Mouse (Mus musculus) T-cell, adult 2 months (primary cell): ENCODE data around the gene S100a11.
"Not testable (repeated sequence)": the region's sequence is repeated elsewhere in the genome, so short reads cannot be mapped to it uniquely, and the experiment has no call there.

Experiments used
- DNase-seq: peaks from one replicate; pipeline ENCODE4 v3.0.0; 2022; ENCODE audit warnings: low spot score

Gene S100a11

DNA sequence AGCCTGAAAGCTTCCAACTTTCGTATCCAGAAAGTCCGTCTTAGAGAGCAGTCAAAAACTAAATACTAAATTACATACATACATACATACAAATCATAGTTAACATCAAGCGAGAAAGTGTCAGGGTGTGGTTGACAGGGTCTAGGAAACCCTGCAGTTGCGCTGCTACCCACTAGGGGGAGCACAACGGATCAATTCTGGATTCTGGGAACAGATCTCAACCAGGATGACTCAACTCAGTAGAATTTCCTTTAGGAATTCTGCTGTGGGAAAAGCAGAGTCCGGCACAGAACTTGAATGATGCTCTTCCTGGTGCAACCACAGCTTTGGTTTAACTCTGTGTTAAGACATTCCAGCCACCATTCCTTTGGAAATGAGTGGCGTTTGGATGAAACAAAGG lies 2.3 kb downstream of the S100a11 start:
- no peak for DNase-seq

DNA sequence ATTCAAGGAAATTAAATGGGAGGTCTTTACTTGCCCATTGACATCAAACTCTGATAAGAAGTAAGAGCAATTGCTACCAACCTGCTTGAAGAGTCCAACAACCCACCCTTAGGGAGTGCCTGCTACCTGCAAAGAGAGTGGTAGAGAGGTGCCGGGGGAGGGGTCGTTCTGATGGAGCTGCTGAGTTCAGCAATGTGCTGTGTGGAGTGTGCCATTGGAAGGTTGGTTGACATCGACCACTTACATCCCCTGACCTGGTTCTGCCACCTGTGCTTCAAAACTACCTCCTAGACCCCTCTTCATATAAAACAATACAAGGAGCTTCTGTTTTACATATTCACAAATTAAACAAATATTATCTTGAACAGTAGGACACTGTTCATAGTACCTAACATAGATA lies 7.0 kb downstream of the S100a11 start:
- DNase-seq = no peak

DNA sequence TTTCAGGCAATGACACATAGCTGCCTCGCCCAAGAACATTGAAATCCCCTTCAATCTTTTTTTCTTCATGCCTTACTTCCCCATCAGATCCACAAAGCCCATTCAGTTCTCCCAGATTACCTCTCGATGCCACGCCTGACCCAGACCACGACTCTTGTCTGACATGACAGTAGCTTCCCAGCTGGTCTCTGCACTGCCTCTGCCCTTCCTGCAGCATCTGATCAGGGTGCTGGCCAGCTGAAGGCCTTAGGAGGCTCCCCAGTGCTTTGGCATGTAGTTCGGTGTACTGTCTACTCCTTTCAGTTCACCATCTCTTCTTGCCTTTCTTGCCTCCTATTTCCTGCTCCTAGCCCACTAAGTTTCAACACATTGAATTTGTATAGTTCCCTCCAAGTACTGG lies 8.5 kb downstream of the S100a11 start:
- no peak for DNase-seq

DNA sequence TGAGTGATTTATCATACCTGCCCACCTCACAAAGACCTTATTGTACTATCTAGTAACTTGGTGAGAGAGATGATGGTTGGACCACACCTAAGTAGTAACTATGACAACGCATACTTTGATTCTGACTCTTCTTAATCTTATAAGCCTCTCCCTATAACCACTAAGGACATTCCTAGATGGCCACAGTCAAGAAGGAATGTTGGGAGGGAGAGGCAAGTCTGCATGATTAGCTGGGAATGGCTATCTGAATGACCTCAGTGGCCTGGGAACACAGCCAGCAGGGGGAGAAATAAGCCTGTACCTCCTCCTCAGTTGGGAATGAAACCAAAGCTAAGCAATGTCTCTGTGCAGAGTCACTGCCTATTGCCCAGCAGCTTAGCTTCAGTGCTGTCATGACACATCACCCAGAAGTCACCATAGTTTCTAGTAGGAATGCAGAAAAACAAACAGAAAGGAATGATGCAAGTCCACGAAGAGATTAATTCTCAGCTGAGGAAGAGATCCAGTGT lies 16.8 kb downstream of the S100a11 start:
- DNase-seq = no peak

DNA sequence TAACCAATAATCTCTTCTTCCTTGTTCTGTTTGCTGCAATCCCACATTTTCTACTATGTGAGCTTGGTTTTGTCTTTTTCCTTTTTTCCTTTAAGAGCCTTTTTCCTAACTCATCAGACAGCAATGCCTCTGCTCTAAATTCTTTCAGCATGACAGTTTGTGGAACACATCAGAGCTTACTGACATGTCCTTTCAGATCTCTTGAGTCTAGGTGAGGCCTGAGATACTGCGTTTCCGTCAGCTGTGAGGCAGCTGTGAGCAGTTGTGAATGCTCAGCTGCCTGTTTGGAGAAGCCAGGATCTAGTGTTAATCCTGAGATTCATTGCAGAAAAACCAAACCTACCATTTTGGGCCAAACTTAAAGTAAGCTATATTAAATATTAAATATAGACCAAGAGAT lies 18.2 kb downstream of the S100a11 start:
- no peak for DNase-seq

DNA sequence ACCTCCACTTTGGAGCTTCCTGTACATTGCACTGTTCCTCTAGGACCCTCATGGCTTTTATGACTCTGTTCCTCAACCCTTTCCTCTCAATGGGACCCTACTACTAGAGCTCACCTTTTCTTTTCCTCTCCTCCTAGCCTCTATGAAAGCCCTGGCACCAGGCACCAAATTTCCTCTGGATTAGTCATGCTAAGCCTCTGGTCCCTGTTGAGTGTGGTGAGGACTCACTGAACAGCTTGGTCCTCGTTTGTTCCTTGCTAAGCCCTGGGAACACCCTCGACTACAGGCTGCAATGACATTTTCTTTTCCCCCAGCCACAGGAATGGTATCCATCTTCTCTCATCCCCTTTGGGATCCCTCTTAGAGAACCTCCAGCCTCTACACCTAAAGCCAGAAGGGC lies 21.2 kb downstream of the S100a11 start:
- DNase-seq = no peak

DNA sequence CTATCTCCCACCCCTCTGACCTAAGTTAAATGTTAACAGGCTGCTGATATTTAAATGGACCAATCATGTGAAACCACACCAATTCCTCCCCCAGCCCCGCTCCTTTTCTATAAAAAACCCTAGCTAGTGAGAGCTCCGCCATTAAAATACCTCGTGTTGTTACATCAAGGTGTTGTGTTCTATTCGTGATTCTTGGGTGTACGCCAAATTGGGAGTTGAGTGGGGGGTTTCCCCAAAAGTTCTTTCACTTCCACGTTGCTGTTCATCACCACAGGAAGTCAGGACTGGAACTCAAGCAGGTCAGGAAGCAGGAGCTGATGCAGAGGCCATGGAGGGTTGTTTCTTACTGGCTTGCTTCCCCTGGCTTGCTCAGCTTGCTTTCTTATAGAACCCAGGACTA lies 23.9 kb downstream of the S100a11 start:
- DNase-seq = not testable (repeated sequence)

DNA sequence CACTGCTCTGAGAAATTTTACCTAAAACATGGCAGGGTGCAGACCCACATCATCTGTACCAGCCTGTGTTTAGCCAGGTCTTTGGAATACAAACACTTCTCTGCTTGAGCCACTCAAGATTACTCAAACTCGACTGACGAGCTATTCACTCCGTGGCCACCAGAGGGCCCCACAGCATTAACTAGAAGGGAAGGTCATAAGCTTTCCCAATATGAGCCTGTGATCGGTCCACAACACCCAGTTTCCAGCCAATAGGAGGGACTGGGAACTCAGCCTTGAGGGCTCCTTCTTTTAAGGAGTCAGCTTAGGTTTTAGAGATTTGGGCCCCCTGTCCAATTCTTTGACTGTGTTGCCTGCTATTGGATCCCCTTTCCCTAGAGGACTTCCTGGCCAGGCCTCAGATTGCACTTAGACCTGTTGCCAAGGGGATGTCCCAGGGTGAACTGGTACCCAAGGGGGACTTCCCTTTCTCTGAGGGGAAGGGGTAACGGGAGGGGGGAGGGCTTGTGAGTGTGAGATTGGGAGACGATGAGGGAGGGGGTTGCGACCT lies 26.9 kb downstream of the S100a11 start:
- DNase-seq = peak; percentile 78

DNA sequence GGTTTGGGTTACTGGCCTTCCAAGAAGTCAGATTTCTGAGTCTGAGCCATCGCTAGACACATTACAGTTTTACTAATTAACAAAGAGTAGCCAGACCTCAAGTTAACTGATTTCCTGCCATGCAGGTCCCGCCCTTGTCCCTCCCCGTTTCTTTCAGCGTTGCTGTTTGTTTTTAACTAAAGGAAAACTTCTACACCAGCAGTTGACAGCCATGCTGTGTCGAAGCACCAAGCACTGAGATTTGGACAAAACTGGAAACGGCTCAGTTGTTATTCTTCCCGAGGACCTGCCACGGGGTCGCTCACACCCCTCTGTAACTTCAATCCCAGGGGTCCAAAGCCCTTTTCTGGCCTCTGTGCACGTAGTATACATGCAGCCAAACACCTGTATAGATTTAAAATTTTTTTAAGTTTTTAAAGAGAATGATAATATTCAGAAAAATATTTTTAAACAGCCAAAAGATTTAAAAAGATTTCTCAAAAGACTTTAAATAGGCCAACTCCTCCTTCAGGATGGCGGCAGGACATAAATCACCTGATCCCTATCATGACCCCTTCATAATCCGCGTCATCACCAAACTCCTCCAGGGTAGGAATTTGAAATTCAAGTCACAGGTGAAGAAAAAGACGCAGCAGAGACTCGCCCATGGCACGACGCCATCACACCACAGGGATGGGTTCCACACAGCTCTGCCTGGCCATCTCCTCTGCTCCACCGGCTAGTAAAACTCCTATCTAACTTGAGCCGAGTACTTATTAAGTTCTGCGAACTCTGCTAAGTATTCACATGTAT lies 27.7 kb downstream of the S100a11 start:
- DNase-seq = peak; percentile 54

DNA sequence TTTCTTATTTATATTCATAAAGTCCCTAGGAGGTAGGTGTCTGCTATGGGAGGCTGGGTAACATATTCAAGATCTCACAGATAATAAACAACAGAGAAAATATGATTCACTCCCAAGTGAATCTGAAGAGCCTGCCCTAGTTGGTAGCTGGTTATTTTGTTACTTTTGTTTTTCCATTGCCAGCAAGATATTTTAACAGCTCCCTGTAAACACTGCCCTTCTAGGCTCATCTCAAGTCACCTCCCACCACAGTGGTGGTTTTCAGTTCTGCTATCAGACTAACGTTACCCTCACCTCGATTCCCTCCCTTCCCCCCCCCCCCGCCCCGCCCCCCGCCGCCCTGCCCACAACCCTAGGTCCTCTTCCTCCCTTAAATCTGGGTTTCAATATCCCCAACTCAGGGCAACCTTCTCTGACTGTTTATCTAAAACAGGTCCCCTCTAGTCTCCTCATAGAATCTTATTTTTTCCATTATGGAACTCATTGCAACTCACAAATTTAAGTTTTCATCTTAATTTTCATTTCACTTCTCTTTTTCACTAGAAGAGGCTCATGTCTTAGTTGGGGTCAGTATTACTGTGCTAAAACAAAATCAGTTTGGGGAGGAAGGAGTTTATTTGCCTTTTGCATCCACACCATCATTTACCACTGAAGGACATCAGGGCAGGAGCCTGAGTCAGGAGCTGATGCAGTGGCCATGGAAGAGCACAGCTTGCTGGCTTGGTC lies 28.4 kb downstream of the S100a11 start:
- DNase-seq = peak; percentile 46

DNA sequence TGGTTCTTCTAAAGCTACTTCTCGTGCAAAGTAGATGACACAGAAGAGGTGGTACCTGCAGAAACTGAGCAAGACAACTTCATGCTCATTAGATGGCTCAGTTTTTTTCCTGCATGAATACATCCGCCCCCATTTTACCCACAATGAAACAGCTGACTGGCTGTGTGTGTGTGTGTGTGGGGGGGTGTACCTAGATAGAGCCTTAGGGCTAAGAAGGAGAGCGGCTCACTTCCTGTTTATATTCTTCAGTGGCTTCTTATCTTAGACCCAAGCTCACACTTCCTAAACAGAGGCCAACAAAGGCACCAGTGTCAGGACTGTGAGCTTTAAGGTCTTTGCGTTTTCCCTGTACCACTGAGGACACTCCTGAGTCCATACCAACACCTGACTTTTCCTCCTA lies 29.7 kb downstream of the S100a11 start:
- peak; percentile 83 for DNase-seq

DNA sequence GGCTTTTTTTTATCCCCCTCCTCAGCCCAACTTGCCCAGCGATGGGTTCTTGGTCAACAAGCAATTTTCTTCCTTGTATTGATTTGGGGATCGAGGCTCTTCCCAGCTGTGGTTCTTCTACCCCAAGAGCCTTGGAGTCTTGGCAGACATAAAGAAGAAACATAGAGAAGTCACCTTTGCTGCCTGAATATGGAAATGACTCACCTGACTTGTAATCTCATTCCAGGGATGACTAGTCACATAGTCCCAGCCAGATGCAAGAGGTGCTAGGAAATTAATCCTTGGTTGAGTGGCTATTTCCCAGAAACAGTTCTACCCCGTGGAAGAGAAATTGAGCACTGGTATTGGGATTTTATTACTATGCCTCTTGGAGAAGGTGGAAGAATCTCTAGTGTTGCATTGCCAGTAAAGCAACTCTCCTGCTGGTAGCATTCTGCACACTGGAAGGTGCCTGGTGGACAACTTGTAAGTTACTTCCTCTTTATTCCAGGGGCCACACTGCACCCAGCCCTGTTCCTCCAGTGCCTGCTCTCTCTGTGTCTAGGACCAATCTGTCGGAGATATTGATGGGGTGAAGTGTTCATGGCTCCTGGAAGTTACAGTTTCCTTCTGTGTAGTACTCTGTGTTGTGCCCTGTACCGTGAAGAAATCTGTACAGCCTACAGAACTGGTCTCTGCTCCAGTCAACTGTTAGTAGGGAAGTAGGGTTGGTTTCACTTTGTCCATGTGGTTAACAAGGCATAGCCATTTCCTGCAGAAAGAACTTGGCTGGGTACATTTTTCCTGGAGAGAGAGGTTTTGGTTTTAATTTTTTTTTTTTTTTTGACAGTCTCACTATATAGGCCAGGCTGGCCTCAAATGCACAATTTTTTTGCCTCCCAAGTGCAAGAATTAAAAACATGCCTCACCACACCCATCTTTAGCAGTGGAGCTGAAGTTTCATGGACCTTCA lies 31.9 kb downstream of the S100a11 start:
- no peak for DNase-seq

DNA sequence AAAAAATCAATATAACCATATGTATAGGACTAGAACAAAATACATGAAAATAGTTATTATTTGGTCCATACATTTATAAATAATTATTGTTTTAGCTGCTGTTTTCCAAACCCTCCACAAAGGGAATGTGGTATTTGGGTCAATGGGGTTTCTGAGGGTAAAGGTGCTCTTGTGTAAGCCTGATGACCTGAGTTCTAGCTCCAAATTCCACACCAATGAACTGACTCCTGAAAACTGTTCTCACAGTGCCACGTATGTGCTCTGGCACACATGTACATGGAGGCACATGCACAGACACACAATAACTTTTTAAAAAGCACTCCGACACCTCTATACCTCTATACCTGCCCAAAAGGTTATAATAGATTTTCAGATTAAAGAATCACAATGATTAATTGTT lies 33.0 kb downstream of the S100a11 start:
- DNase-seq = no peak

DNA sequence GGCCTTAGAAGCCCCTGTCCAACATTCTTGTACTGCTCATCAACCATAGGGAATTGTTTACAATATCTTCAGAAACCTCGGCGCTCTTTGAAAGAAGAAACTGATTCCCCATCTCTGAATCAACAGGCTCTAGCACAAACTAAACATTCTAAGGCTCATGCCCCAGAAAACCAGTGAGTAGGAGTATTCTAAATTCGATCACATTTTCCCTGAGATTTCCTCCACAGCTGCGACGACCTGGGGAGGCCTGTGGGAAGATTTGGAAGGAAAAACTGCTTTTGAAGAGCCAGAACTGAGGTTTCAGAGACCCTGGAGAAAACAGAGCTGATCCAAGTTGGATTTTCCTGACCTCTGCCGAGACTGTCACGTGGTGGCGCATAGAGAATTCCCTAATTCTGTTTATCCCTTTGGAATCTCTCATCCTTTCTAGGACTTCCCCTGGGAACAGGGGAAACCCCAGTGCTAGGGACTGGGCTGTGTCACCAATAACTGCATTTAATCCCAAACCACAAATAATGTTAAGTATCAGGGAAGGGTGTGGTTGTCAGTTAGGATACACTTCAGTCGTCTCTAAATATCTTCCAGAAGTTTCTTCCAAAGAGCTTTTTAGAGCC lies 33.6 kb downstream of the S100a11 start:
- no peak for DNase-seq

DNA sequence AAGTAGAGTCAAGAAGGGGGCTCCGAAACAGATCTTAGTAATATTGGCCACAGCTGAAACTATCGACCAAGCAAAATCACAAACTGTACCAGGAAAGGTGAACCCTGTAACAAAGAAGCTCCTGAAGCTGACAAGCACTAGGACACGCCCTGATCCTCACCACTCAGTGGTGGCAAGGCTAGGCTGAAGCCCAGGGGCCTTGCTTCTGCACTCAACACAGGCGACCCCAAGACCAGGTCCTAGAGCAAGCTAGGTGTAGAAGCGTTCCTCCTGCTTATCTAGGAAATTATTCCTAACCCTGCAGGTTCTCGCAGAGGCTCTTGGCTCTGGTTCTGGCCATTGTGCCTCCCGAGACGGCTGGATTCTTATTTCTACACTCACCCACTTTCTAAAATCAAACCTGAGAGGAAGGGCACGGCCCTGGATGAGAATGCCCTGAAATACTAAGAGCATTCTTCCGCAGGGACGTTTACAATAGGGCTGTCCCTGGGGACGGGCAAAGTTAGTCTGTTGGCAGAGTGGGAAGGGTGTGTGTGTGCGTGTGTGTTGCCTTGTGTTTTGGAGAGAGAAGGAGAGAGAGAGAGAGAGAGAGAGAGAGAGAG lies 34.2 kb downstream of the S100a11 start:
- DNase-seq = no peak

DNA sequence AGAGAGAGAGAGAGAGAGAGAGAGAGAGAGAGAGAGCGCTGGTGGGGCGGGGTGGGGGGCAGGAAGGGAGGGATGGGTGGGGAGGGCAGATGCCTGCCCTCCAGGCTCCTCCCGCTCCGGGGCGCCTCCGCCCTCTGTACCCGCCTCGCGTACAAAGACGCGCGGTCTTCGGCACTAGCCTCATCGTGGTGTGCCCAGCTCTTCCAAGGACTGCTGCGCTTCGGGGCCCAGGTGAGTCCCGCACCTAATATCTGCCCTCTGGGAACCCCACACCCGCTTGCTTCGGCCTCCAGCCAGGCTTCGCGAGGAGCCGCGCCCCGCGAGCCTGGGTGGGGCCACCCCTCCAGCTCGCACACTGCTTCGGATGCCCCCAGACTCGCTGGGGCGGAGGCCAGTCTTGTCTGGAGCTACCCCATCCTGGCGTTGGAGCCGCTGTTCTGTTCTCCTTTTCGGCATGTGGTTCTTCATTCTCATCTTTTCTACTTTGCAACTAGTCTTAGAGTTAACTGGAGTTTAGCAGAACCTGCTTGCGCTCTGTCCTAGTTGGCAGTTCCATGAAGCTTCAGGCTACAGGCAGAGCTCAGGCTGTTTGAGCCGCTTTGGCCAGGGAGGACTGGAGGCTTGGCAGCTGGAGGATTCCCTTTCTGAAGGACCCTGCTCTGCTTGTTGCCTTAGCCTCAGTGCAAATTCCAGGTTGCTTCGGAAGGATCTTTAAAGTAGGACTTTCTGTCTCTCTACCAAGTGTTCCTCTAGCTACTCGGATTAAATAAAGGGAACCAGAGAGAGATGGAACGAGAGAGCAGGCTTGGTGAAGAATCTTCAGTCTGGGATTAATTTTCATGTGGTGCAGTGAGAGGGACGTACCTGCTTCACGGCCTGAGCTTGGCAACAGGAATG lies 34.9 kb downstream of the S100a11 start, which contains the start of gene S100a10:
Gene S100a10 (plus strand): TSS at position 100 of the 897 bp plus-strand sequence.
- DNase-seq = peak; percentile 78

DNA sequence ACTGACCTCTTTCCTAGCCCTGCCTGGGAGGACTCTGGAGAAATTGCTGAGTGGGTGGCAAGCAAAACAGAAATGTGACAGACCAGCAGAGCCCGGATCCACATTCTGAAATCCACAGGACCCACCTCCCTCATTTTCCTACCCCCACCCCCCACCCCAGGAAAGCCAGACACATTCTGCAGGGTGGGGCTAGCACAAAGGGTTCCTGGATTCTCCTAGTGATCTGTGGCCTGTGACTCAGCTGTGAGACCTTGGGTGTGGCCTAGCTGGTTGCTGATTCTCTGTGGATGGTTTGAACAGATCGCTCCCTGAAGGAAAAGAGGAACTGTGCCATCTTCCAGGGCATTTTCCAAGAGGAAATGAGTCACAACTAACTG lies 35.6 kb downstream of the S100a11 start:
- no peak for DNase-seq

DNA sequence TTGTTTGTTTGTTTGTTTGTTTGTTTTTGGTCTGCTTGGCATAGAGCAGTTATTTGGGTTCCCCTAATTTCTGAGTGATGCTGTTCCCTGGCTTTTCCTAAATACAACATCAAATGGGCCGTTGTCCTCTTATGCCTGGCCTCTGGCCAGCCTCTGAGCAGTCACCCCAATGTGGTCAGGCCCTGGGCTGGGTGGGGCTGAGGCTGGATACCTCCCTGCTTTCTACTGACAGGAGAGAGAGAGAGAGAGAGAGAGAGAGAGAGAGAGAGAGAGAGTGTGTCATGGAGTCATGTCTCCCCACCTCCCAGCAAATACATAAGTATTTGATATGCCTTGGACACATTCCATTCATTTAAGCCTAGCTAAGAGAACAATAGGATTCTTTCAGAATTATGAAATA lies 36.3 kb downstream of the S100a11 start:
- DNase-seq = no peak

DNA sequence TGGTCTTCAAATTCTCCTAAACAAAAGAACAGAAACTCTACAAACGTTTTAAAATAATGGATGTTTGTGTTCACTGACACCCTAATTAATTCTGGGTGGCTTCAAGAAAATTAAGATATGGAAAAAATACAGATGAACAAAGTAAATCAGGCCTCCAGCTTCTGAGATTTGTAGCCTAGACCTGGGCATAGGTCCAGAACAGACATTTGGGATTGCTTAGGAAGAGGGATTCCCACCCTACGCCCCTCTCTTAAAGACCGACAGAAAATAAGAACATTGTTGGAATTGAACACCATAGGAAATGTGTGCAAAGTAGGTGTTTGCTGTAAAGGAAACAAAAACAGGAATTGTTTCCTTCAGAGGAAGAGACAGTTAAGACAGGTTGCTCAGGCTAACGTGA lies 37.2 kb downstream of the S100a11 start:
- DNase-seq = no peak

DNA sequence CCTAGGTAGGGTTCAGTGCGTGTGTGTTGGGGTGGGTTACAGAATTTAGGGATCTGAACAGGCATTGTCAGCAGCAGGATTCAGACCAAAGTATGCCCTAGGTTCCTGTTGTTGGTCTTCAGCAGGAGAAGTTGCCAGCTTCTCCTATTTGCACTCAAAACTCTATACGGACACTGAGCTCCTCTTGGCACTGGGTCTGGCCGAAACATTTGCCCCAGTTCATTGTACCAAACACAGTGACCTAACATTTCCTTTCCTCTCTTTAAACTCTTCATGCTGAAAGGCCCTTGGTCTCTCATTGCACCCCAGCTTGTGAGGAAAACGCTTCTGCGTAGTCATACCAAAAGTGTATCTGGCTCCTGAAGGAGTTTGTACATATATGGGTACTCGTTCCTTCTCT lies 39.7 kb downstream of the S100a11 start:
- no peak for DNase-seq
